Mouse (Mus musculus): ENCODE measurements around the gene Pax7.

DNA sequence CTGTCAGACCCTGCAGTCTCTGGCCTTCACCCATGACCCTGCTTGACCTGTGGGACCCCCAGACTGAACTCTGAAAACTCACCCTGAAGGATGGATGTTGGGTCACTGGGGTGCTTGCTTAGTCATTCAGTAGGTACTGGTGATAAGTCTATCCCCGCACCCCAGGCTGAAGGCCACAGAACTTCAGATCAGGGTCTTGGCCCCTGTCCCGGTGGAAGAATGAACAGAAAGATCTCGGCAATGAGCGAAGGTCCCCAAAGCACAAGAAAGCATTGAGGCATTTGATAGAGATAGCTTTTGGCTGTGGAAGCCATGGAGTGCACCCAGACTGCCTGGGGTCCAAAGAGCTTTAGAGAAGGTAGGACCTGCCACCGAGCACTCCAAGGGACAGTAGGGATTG lies 82.4 kb downstream of the Pax7 start:
- TF ChIP-seq GATA1 (IDR thresholded peaks at IDR 0.05; ENCODE audit: low read length), result no peak
- TF ChIP-seq TAL1 (IDR thresholded peaks at IDR 0.05; ENCODE audit: low read length), result no peak

All from erythroblast, embryonic 14.5 days (primary cell).